Mouse (Mus musculus): ENCODE data around the gene Idi2.
"Not testable (repeated sequence)": the region's sequence is repeated elsewhere in the genome, so short reads cannot be mapped to it uniquely, and the experiment has no call there.

Idi2 gene

GRCm38 (mm10) chr13:8997221-8997620 lies 44.6 kb downstream of the Idi2 start:
- not testable (repeated sequence) for DNase-seq (ENCODE audit: low read depth, low spot score)

- DNase-seq (ENCODE audit: low read depth, low spot score): no peak
Observed at GRCm38 (mm10) chr13:8999464-8999863, 46.8 kb downstream of the Idi2 start.

- no peak for DNase-seq (ENCODE audit: low read depth, low spot score)
Observed at GRCm38 (mm10) chr13:9003306-9003705, 50.6 kb downstream of the Idi2 start.
